Mouse (Mus musculus) forebrain, embryonic 10.5 days (tissue): ENCODE measurements around the gene Mettl26. TPM values are rescaled to one million over a fixed set of nuclear protein-coding genes. Genes with fewer than 3 reads are reported as not detected.
A peak's percentile ranks its signal among the peaks of the same experiment; 100 is the strongest.

Experiments
- DNase-seq: peaks from one replicate; pipeline ENCODE4 v3.0.0-alpha.2; 2017; ENCODE audit warnings: low spot score; ENCODE audit errors: extremely low spot score
- H3K27ac ChIP-seq: fragments of 300-500 bp; sonication (generic); 2 replicates; pipeline ENCODE4 v1.5.1; 2016; ENCODE audit warnings: mild to moderate bottlenecking
- H3K27me3 ChIP-seq: fragments of 300-500 bp; sonication (generic); 2 replicates; pipeline ENCODE4 v1.6.1; 2016; ENCODE audit warnings: mild to moderate bottlenecking; ENCODE audit not compliant: poor library complexity, severe bottlenecking
- H3K36me3 ChIP-seq: fragments of 300-500 bp; sonication (generic); replicated peaks from 2 replicates; pipeline ENCODE4 v1.6.1; 2016; ENCODE audit warnings: mild to moderate bottlenecking, moderate library complexity
- H3K4me1 ChIP-seq: fragments of 300-500 bp; sonication (generic); 2 replicates; pipeline ENCODE4 v1.6.1; 2016
- H3K4me3 ChIP-seq: fragments of 300-500 bp; sonication (generic); 2 replicates; pipeline ENCODE4 v1.5.1; 2016; ENCODE audit warnings: mild to moderate bottlenecking, moderate library complexity
- H3K9me3 ChIP-seq: fragments of 300-500 bp; sonication (generic); 2 replicates; pipeline ENCODE4 v1.6.1; 2016; ENCODE audit warnings: mild to moderate bottlenecking, moderate library complexity
- WGBS: fragments of 180-500 bp; shearing (Covaris S2); methylation state at CpG from one replicate; pipeline ENCODE4 v1.1.7; 2016; 5-methylcytosine and 5-hydroxymethylcytosine counted together
- microRNA-seq: library from miRNA; unstranded; fragments of <30 nt; microRNA quantifications from one replicate; pipeline ENCODE4, GENCODE M21; 2017
- polyA plus RNA-seq: library from polyadenylated mRNA; unstranded; fragments of >200 nt; fragmentation: Nextera tagmentation; extraction: Ambion mirVana; gene quantifications from 2 replicates; pipeline ENCODE4 v1.2.1, GENCODE M21; 2016

Mettl26 gene
- polyA plus RNA-seq, 1 experiment from 2014 or later: 79.1 TPM

GRCm38 (mm10) chr17:25914295-25914694 lies 39.4 kb downstream of the Mettl26 start:
- Histone ChIP-seq H3K9me3 (no peaks in the 10 kb centered on the region), H3K27me3 (no peaks in the 10 kb centered on the region), H3K36me3 (peaks cover 32% of the 10 kb centered on the region), H3K27ac (no peak overlapping the region), H3K4me3 (no peak overlapping the region), H3K4me1 (peaks cover 16% of the 10 kb centered on the region)
- no peak for DNase-seq
- WGBS: 93% methylated on average over 4 of the region's 4 CpGs

GRCm38 (mm10) chr17:25916931-25917647 lies 42.2 kb downstream of the Mettl26 start:
- WGBS: 92% methylated on average over 8 of the region's 8 CpGs
- peaks cover 26% of the 10 kb centered on the region for H3K36me3 ChIP-seq
- no peak overlapping the region for H3K4me3 ChIP-seq
- no peak overlapping the region for H3K27ac ChIP-seq
- H3K4me1 ChIP-seq: peaks cover 27% of the 10 kb centered on the region
- no peak for DNase-seq
- no peaks in the 10 kb centered on the region for H3K9me3 ChIP-seq
- no peaks in the 10 kb centered on the region for H3K27me3 ChIP-seq

GRCm38 (mm10) chr17:25918037-25918750 lies 43.3 kb downstream of the Mettl26 start:
- 91% methylated on average over 9 of the region's 9 CpGs for WGBS
- peaks cover 24% of the 10 kb centered on the region for H3K36me3 ChIP-seq
- H3K27me3 ChIP-seq: no peaks in the 10 kb centered on the region
- peak overlapping the region; percentile 98 for H3K4me3 ChIP-seq
- no peak for DNase-seq
- H3K27ac ChIP-seq: no peak overlapping the region
- H3K4me1 ChIP-seq: peaks cover 27% of the 10 kb centered on the region
- H3K9me3 ChIP-seq: no peaks in the 10 kb centered on the region

GRCm38 (mm10) chr17:25919144-25919785 lies 44.4 kb downstream of the Mettl26 start, which contains the start of gene Rab40c:
TSS of gene Rab40c (minus strand) at chr17:25919727.
- Histone ChIP-seq H3K27ac (peak within 1 kb of the TSS; percentile 91), H3K4me3 (peak within 1 kb of the TSS; percentile 98), H3K4me1 (peaks cover 27% of the 10 kb centered on the region), H3K36me3 (peaks cover 20% of the 10 kb centered on the region), H3K27me3 (no peaks in the 10 kb centered on the region), H3K9me3 (no peaks in the 10 kb centered on the region)
- under 1% methylated on average over 78 of the region's 78 CpGs for WGBS
- DNase-seq: peak; percentile 46

GRCm38 (mm10) chr17:25919786-25920642 lies 45.1 kb downstream of the Mettl26 start:
- H3K4me1 ChIP-seq: peaks cover 27% of the 10 kb centered on the region
- WGBS: under 1% methylated on average over 40 of the region's 40 CpGs
- no peaks in the 10 kb centered on the region for H3K9me3 ChIP-seq
- H3K27me3 ChIP-seq: no peaks in the 10 kb centered on the region
- peaks cover 20% of the 10 kb centered on the region for H3K36me3 ChIP-seq
- peak overlapping the region; percentile 98 for H3K4me3 ChIP-seq
- DNase-seq: peak; percentile 99
- peak overlapping the region; percentile 91 for H3K27ac ChIP-seq

- H3K27me3 ChIP-seq: no peaks in the 10 kb centered on the region
- 87% methylated on average over 5 of the region's 5 CpGs for WGBS
- H3K27ac ChIP-seq: no peak overlapping the region
- H3K36me3 ChIP-seq: peaks cover 28% of the 10 kb centered on the region
- no peak for DNase-seq
- H3K4me3 ChIP-seq: no peak overlapping the region
- peaks cover 27% of the 10 kb centered on the region for H3K4me1 ChIP-seq
- H3K9me3 ChIP-seq: no peaks in the 10 kb centered on the region
Measured at GRCm38 (mm10) chr17:25922120-25922519, 47.2 kb downstream of the Mettl26 start.

- H3K36me3 ChIP-seq: peaks cover 50% of the 10 kb centered on the region
Measured at GRCm38 (mm10) chr17:25925348-25925747, 50.5 kb downstream of the Mettl26 start.

More at GRCm38 (mm10) chr17:25925348-25925747, 50.5 kb downstream of the Mettl26 start:
- Histone ChIP-seq H3K27me3 (no peaks in the 10 kb centered on the region), H3K4me1 (peaks cover 10% of the 10 kb centered on the region), H3K4me3 (no peak overlapping the region), H3K9me3 (no peaks in the 10 kb centered on the region), H3K27ac (no peak overlapping the region)
- no peak for DNase-seq
- 83% methylated on average over 2 of the region's 2 CpGs for WGBS

Small RNAs within 50 kb of the gene (microRNA-seq; reads per million reads assigned to microRNA genes)
- gene Mir3082: not detected

Other genes with a start within 250 kb of the Mettl26 start
- 0.57 and 0.59 TPM in 2 replicates for gene Gng13, start 157.9 kb upstream of the Mettl26 start, polyA plus RNA-seq
- gene Chtf18, start 147.7 kb upstream of the Mettl26 start, polyA plus RNA-seq: 64.0 and 74.5 TPM in 2 replicates
- gene Rpusd1, start 147.4 kb upstream of the Mettl26 start, polyA plus RNA-seq: 22.0 and 24.2 TPM in 2 replicates
- not detected in 2 replicates for gene Mslnl, start 139.0 kb upstream of the Mettl26 start, polyA plus RNA-seq
- not detected in 2 replicates for gene Msln, start 120.7 kb upstream of the Mettl26 start, polyA plus RNA-seq
- 24.9 and 26.1 TPM in 2 replicates for gene Narfl, start 101.3 kb upstream of the Mettl26 start, polyA plus RNA-seq
- 74.4 and 76.0 TPM in 2 replicates for gene Haghl, start 89.4 kb upstream of the Mettl26 start, polyA plus RNA-seq
- gene Ccdc78, start 88.5 kb upstream of the Mettl26 start, polyA plus RNA-seq: 1.4 and 1.5 TPM in 2 replicates
- 68.4 and 79.1 TPM in 2 replicates for gene Fam173a, start 82.2 kb upstream of the Mettl26 start, polyA plus RNA-seq
- 2.4 and 4.0 TPM in 2 replicates for gene AC134908.4, start 79.4 kb upstream of the Mettl26 start, polyA plus RNA-seq
- gene Metrn, start 77.9 kb upstream of the Mettl26 start, polyA plus RNA-seq: 197 and 204 TPM in 2 replicates
- gene Fbxl16, start 66.0 kb upstream of the Mettl26 start, polyA plus RNA-seq: 7.2 and 7.3 TPM in 2 replicates
- 29.6 and 34.0 TPM in 2 replicates for gene Wdr24, start 51.4 kb upstream of the Mettl26 start, polyA plus RNA-seq
- 53.9 and 58.7 TPM in 2 replicates for gene Jmjd8, start 46.2 kb upstream of the Mettl26 start, polyA plus RNA-seq
- 403 TPM in 2 replicates for gene Stub1, start 41.7 kb upstream of the Mettl26 start, polyA plus RNA-seq
- 0.93 and 1.3 TPM in 2 replicates for gene Rhbdl1, start 37.8 kb upstream of the Mettl26 start, polyA plus RNA-seq
- 1.7 and 2.3 TPM in 2 replicates for gene Gm20683, start 33.3 kb upstream of the Mettl26 start, polyA plus RNA-seq
- gene Rhot2, start 30.2 kb upstream of the Mettl26 start, polyA plus RNA-seq: 28.0 and 31.2 TPM in 2 replicates
- 63.3 and 73.0 TPM in 2 replicates for gene Wdr90, start 13.6 kb upstream of the Mettl26 start, polyA plus RNA-seq
- 20.0 and 21.9 TPM in 2 replicates for gene Mcrip2, start 6.3 kb upstream of the Mettl26 start, polyA plus RNA-seq
- gene Wfikkn1, start 5.8 kb downstream of the Mettl26 start, polyA plus RNA-seq: 4.0 and 4.2 TPM in 2 replicates
- 29.4 and 30.9 TPM in 2 replicates for gene Rab40c, start 44.7 kb downstream of the Mettl26 start, polyA plus RNA-seq
- 68.4 and 75.6 TPM in 2 replicates for gene Pigq, start 69.9 kb downstream of the Mettl26 start, polyA plus RNA-seq
- gene Nhlrc4, start 69.9 kb downstream of the Mettl26 start, polyA plus RNA-seq: 0.89 TPM in 1 of 2 replicates, not detected in the other
- gene A930017K11Rik, start 77.5 kb downstream of the Mettl26 start, polyA plus RNA-seq: 0.09 and 0.14 TPM in 2 replicates
- gene Capn15, start 110.7 kb downstream of the Mettl26 start, polyA plus RNA-seq: 31.8 and 37.0 TPM in 2 replicates
- gene Rab11fip3, start 194.5 kb downstream of the Mettl26 start, polyA plus RNA-seq: 21.0 and 22.3 TPM in 2 replicates
- gene Decr2, start 215.3 kb downstream of the Mettl26 start, polyA plus RNA-seq: 23.5 and 24.7 TPM in 2 replicates
- gene Nme4, start 220.5 kb downstream of the Mettl26 start, polyA plus RNA-seq: 126 and 138 TPM in 2 replicates
- gene Tmem8, start 238.2 kb downstream of the Mettl26 start, polyA plus RNA-seq: 1.7 and 1.8 TPM in 2 replicates
- 318 and 342 TPM in 2 replicates for gene Mrpl28, start 248.4 kb downstream of the Mettl26 start, polyA plus RNA-seq